Mouse (Mus musculus) neural tube, embryonic 15.5 days (tissue): ENCODE measurements around the gene Treml2. TPM values are rescaled to one million over a fixed set of nuclear protein-coding genes. Genes with fewer than 3 reads are reported as not detected.
"Not testable (repeated sequence)": the region's sequence is repeated elsewhere in the genome, so short reads cannot be mapped to it uniquely, and the experiment has no call there.

Experiments
- ATAC-seq: fragments of 200-750 bp; cut with Nextera tagmentation; 2 replicates; pipeline ENCODE4 v1.8.0; 2017; ENCODE audit warnings: mild to moderate bottlenecking, moderate TSS enrichment, moderate library complexity; ENCODE audit not compliant: low FRiP score
- H3K27ac ChIP-seq: fragments of 300-500 bp; sonication (generic); replicated peaks from 2 replicates; pipeline ENCODE4 v1.5.1; 2015; ENCODE audit warnings: mild to moderate bottlenecking, inconsistent platforms
- H3K27me3 ChIP-seq: fragments of 300-500 bp; sonication (generic); replicated peaks from 2 replicates; pipeline ENCODE4 v1.6.1; 2015; ENCODE audit warnings: inconsistent platforms
- H3K36me3 ChIP-seq: fragments of 300-500 bp; sonication (generic); 2 replicates; pipeline ENCODE4 v1.6.1; 2015; ENCODE audit warnings: inconsistent platforms
- H3K4me1 ChIP-seq: fragments of 300-500 bp; sonication (generic); 2 replicates; pipeline ENCODE4 v1.6.1; 2015; ENCODE audit warnings: inconsistent platforms
- H3K4me2 ChIP-seq: fragments of 300-500 bp; sonication (generic); 2 replicates; pipeline ENCODE4 v1.6.1; 2015; ENCODE audit warnings: inconsistent platforms, mild to moderate bottlenecking, moderate library complexity
- H3K4me3 ChIP-seq: fragments of 300-500 bp; sonication (generic); replicated peaks from 2 replicates; pipeline ENCODE4 v1.5.1; 2015; ENCODE audit warnings: mild to moderate bottlenecking, inconsistent platforms
- H3K9ac ChIP-seq: fragments of 300-500 bp; sonication (generic); replicated peaks from 2 replicates; pipeline ENCODE4 v1.6.1; 2015; ENCODE audit warnings: mild to moderate bottlenecking, inconsistent platforms
- H3K9me3 ChIP-seq: fragments of 300-500 bp; sonication (generic); replicated peaks from 2 replicates; pipeline ENCODE4 v1.6.1; 2016; ENCODE audit warnings: inconsistent platforms
- WGBS: fragments of 180-500 bp; shearing (Covaris S2); methylation state at CpG from one replicate; pipeline ENCODE4 v1.1.7; 2015; ENCODE audit warnings: mixed read lengths; 5-methylcytosine and 5-hydroxymethylcytosine counted together
- polyA plus RNA-seq: library from polyadenylated mRNA; unstranded; fragments of >200 nt; fragmentation: Nextera tagmentation; extraction: Ambion mirVana; gene quantifications from 2 replicates; pipeline ENCODE4 v1.2.1, GENCODE M21; 2015

Treml2 gene
- polyA plus RNA-seq, 1 experiment from 2014 or later, result 0.14 TPM

DNA sequence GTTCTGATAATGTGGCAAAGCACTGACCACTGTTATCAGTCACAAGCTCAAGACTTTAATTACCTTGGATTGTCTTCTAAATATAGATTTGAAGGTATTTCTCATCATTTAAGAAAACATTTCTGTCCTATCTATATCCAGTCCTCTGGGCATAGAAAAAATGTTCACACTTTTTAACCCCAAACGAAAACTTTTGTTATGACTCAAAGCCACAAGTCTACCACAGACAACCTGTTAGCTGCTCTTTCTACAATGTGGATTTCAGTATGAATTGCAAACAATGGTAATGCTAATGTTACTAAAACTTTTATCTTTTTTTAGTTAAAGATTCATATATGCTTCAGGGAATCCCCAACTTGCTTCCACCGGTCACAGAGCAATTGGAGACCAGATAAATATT lies 33.2 kb downstream of the Treml2 start:
- 94% methylated on average over 2 of the region's 2 CpGs for WGBS
- Histone ChIP-seq H3K4me3 (no peak overlapping the region), H3K4me2 (no peak overlapping the region), H3K9me3 (no peaks in the 10 kb centered on the region), H3K4me1 (no peaks in the 10 kb centered on the region), H3K9ac (no peak overlapping the region), H3K27me3 (no peaks in the 10 kb centered on the region), H3K36me3 (no peaks in the 10 kb centered on the region), H3K27ac (no peak overlapping the region)
- ATAC-seq, result no peak

DNA sequence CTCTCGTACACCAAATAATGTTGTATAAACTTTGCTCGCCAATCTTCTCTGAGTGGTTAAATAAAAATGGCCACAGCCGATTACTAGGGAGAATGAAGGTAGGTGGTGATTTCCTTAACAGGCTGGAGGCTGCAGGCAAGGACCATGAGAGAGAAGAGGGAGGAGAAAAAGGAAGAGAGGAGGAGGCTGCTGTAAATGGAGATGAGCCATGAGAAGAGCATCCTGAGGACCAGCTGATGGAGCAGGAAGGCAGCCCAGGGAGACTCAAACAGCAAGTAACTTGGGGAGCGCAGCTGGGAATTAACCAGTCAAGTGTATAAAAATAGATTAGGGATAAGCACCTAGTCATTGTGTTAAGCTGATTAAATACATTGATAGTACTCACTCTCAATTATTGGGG lies 34.9 kb downstream of the Treml2 start:
- H3K9ac ChIP-seq, result no peak overlapping the region
- no peaks in the 10 kb centered on the region for H3K27me3 ChIP-seq
- no peak overlapping the region for H3K27ac ChIP-seq
- ATAC-seq, result no peak
- no peaks in the 10 kb centered on the region for H3K9me3 ChIP-seq
- no peaks in the 10 kb centered on the region for H3K4me1 ChIP-seq
- H3K4me2 ChIP-seq, result no peak overlapping the region
- WGBS, result 91% methylated on average over 4 of the region's 4 CpGs
- no peak overlapping the region for H3K4me3 ChIP-seq
- no peaks in the 10 kb centered on the region for H3K36me3 ChIP-seq

DNA sequence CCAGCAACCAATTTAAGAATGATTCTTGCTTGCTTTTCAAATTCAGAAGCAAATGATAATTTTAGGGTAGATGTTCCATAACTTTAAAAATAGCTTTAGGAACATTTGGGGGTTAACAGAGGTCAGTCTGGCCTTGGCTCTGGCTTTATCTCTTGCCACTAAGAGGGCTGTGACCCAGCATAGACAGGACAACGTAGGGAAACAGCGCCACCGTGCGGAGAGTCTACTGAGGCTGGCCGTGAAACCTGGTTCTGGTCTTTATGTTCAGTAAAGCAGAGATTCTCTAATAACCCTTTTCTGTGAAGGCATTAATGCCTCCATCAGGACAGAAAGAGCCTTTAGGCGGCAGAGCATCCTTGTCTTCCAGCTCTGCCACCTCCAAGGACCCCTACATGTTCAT lies 37.6 kb downstream of the Treml2 start:
- 2% methylated on average over 6 of the region's 6 CpGs for WGBS

DNA sequence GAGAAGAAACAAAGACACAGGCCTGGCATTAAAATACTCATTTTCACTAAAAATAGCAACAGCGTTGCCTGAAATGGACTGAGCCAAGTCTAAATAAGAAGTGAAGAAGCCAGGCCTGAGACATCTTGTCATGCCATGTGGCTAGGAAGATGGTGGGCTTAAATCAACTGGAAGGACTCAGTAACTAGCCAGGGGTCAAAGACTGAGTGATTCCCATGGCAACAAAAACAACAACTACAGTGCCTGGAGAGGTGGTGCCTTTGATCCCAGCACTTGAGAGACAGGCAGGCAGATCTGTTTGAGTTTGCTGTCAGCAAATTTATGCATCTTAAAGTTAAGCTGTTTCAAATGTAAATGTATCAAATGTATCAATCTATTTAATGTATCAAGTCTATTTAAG lies 41.0 kb downstream of the Treml2 start:
- no peak overlapping the region for H3K27ac ChIP-seq
- H3K36me3 ChIP-seq, result no peaks in the 10 kb centered on the region
- WGBS, result 66% methylated on average over 1 of the region's 1 CpGs
- no peaks in the 10 kb centered on the region for H3K27me3 ChIP-seq
- no peak for ATAC-seq
- H3K4me2 ChIP-seq, result no peak overlapping the region
- H3K9me3 ChIP-seq, result no peaks in the 10 kb centered on the region
- H3K4me1 ChIP-seq, result no peaks in the 10 kb centered on the region
- no peak overlapping the region for H3K9ac ChIP-seq
- no peak overlapping the region for H3K4me3 ChIP-seq

More for the DNA sequence above, 37.6 kb downstream of the Treml2 start:
- no peaks in the 10 kb centered on the region for H3K36me3 ChIP-seq
- no peaks in the 10 kb centered on the region for H3K9me3 ChIP-seq
- no peak overlapping the region for H3K27ac ChIP-seq
- H3K9ac ChIP-seq, result no peak overlapping the region
- no peak overlapping the region for H3K4me2 ChIP-seq
- H3K27me3 ChIP-seq, result no peaks in the 10 kb centered on the region
- no peak for ATAC-seq
- no peak overlapping the region for H3K4me3 ChIP-seq
- no peaks in the 10 kb centered on the region for H3K4me1 ChIP-seq

DNA sequence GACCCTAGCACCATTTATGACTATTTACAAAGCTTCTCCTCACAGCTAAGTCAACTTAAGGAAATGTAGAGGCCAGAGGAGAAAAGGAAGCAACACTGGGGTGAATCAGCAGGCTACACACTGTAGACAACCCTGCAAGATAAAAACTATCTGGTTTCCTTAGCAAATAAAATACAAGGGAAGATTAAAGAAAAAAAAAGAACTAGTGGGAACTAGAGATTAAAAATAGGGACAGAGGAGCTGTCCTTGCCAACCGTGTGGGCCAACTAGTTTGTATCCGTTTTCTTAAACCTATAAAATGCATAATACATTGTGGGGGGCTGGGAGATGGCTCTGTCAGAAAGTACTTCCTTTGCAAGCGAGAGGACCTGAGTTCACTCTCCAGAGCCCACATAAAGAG lies 42.6 kb downstream of the Treml2 start:
- no peak overlapping the region for H3K4me3 ChIP-seq
- H3K9ac ChIP-seq, result no peak overlapping the region
- no peaks in the 10 kb centered on the region for H3K9me3 ChIP-seq
- H3K27ac ChIP-seq, result no peak overlapping the region
- no peak overlapping the region for H3K4me2 ChIP-seq
- no peaks in the 10 kb centered on the region for H3K36me3 ChIP-seq
- no peak for ATAC-seq
- no peaks in the 10 kb centered on the region for H3K4me1 ChIP-seq
- no peaks in the 10 kb centered on the region for H3K27me3 ChIP-seq
- 76% methylated on average over 3 of the region's 3 CpGs for WGBS

DNA sequence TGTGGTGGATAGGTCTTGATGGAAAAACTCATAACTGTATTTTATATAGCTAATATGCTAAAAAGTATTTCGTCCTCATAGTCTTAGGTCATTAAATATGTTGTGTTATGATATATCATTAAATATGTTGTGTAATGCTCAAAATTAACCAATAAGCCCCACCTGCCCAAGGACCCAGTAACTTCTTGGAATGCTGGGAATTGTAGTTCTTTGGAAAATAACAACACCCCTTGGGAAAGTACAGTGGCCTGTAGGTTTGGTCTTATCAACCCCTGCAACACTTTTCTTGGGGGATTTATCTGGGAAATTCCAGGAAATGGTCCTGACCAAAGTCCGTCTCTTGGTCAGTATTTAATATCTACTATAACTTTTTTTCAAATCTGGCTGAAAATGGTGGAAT lies 43.8 kb downstream of the Treml2 start:
- Histone ChIP-seq H3K4me1 (no peaks in the 10 kb centered on the region), H3K27ac (no peak overlapping the region), H3K27me3 (no peaks in the 10 kb centered on the region), H3K36me3 (no peaks in the 10 kb centered on the region), H3K9ac (no peak overlapping the region), H3K9me3 (no peaks in the 10 kb centered on the region), H3K4me3 (no peak overlapping the region), H3K4me2 (no peak overlapping the region)
- ATAC-seq, result no peak
- WGBS, result 92% methylated on average over 2 of the region's 2 CpGs

DNA sequence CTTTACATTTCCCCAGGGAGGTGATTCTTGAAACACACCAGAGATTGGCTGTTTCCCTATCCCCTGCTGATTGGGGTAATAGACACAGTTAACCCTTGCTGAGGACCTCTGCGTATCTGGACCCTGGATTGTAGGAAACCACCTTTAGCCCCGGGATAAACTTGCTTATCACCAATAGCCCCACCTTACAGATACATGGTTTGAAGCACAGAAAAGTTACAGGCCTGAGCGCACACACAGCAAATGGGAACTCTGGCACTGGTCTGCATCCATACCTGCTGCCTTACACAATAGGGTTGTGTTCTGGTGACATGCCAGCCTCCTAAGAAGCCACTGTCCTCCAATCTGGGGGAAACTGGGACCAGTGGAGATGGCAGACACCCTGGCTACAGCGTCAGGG lies 46.5 kb downstream of the Treml2 start:
- no peak overlapping the region for H3K4me3 ChIP-seq
- WGBS, result 76% methylated on average over 4 of the region's 4 CpGs
- H3K27ac ChIP-seq, result no peak overlapping the region
- no peaks in the 10 kb centered on the region for H3K4me1 ChIP-seq
- no peak overlapping the region for H3K4me2 ChIP-seq
- no peak for ATAC-seq
- no peak overlapping the region for H3K9ac ChIP-seq
- no peaks in the 10 kb centered on the region for H3K36me3 ChIP-seq
- H3K27me3 ChIP-seq, result no peaks in the 10 kb centered on the region
- no peaks in the 10 kb centered on the region for H3K9me3 ChIP-seq

DNA sequence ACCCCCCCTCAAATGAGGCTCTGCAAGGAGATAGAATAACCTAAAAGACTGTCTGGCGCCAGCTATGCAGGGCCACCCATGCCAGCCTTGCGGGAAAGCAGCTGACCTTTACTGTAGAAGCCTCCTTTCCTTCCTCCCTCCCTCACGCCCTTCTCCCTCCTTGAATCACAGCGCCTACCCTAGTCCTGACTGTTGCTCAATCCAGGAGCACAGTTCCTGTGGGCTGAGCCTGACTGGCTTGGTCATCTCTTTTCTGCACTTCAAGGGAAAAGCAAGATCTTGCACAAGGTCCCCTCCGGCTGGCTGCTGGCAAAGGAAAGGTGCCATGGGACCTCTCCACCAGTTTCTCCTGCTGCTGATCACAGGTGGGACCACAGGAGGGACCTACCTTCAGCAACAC lies 46.9 kb downstream of the Treml2 start, which contains the start of gene Trem2:
Gene Trem2 (plus strand): TSS at position 171 of the 400 bp plus-strand sequence.
- no peaks in the 10 kb centered on the region for H3K9me3 ChIP-seq
- H3K4me2 ChIP-seq, result no peak within 1 kb of the TSS
- no peaks in the 10 kb centered on the region for H3K4me1 ChIP-seq
- no peak within 1 kb of the TSS for H3K27ac ChIP-seq
- ATAC-seq, result no peak
- H3K4me3 ChIP-seq, result no peak within 1 kb of the TSS
- no peaks in the 10 kb centered on the region for H3K36me3 ChIP-seq
- no peak within 1 kb of the TSS for H3K9ac ChIP-seq
- no peaks in the 10 kb centered on the region for H3K27me3 ChIP-seq
- WGBS, result 81% methylated on average over 5 of the region's 5 CpGs

DNA sequence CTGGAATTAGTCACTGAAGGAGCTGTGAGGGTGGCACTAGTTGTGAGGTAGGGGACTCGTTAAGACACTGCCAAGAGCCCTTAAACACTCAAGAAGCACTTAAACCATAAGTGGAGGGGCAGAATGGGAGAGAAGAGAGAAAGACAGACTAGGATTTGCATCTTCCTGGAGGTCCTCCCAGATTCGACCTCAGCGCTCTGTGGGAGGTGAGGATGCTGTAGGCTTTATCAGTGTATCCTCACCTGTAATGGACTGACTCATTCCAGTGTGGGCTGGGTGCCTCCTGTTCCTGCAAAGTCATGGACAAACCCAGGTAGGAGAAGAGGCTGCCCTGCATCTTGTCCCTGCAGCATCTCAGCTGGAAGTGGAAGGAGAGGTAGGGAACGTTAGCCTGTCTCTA lies 47.5 kb downstream of the Treml2 start:
- H3K4me3 ChIP-seq, result no peak overlapping the region
- WGBS, result 70% methylated on average over 4 of the region's 4 CpGs
- no peak overlapping the region for H3K9ac ChIP-seq
- no peak overlapping the region for H3K4me2 ChIP-seq
- no peaks in the 10 kb centered on the region for H3K4me1 ChIP-seq
- H3K27me3 ChIP-seq, result no peaks in the 10 kb centered on the region
- no peaks in the 10 kb centered on the region for H3K9me3 ChIP-seq
- no peaks in the 10 kb centered on the region for H3K36me3 ChIP-seq
- no peak for ATAC-seq
- H3K27ac ChIP-seq, result no peak overlapping the region

DNA sequence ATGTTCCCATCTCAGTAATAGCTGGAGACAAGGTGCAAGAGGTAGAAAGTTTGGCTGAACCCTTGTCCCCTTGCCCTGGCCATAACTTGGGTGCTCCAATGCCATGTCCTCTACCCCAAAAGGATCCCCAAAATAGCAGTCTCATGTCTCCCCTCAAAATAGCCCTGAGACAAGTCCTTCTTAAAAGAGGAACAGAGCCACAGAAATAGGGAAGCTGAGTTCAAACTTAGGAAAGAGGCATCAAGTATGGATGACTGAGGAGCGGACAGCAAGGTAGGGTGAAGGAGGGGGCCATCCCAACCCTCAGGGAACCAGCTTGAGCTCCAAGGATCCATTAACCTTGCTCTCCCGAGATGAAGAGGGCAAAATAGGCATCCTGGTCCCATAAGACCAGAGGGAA lies 48.0 kb downstream of the Treml2 start:
- H3K27ac ChIP-seq, result no peak overlapping the region
- H3K9ac ChIP-seq, result no peak overlapping the region
- H3K4me2 ChIP-seq, result no peak overlapping the region
- H3K36me3 ChIP-seq, result no peaks in the 10 kb centered on the region
- ATAC-seq, result no peak
- H3K4me1 ChIP-seq, result no peaks in the 10 kb centered on the region
- H3K27me3 ChIP-seq, result no peaks in the 10 kb centered on the region
- H3K4me3 ChIP-seq, result no peak overlapping the region
- H3K9me3 ChIP-seq, result no peaks in the 10 kb centered on the region
- 85% methylated on average over 2 of the region's 2 CpGs for WGBS

DNA sequence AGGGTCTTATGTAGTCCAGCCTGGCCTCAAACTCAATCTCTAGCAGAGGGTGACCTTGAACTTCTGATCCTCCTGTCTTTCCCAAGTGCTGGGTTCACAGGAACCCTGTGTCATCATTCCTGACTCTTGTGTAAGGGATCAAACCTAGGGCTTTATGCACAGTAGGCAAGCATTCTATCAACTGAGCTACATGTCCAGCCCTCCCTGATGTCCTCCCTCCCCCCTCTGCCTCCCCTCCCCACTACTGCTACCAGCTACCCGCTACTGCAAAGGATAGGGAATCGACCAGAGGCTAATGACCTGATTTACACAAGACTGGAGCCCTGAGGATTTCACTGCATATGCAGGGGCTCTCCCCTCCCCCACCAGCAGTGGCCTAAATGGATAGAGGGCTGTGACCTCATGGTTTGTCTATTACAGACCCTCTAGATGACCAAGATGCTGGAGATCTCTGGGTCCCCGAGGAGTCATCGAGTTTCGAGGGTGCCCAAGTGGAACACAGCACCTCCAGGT lies 51.4 kb downstream of the Treml2 start:
- WGBS, result 70% methylated on average over 5 of the region's 5 CpGs
- H3K4me3 ChIP-seq, result no peak overlapping the region
- ATAC-seq, result no peak
- no peaks in the 10 kb centered on the region for H3K4me1 ChIP-seq
- H3K36me3 ChIP-seq, result no peaks in the 10 kb centered on the region
- no peaks in the 10 kb centered on the region for H3K9me3 ChIP-seq
- no peaks in the 10 kb centered on the region for H3K27me3 ChIP-seq
- H3K9ac ChIP-seq, result no peak overlapping the region
- no peak overlapping the region for H3K4me2 ChIP-seq
- no peak overlapping the region for H3K27ac ChIP-seq

DNA sequence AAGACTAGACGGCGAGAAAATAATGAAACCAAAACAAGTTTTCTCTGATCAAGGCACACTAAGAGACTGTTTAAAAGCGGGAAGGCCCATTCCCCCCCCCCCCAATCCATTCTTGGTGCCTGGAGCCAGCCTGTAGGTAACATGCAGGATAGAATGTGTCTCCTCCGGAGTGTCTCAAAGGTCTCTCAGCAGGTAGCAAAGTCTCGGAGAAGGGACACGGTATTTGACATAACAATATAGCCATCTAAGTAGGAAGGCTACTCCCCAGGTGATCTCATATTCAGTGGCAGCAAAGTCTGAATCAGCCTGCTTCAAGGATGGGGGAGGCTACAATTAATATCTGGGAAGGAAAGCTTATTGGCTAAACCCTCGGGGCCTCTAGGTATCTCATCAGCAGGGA lies 53.7 kb downstream of the Treml2 start:
- H3K4me3 ChIP-seq, H3K9ac ChIP-seq, ATAC-seq, H3K27ac ChIP-seq, H3K9me3 ChIP-seq, H3K36me3 ChIP-seq, H3K4me1 ChIP-seq, H3K4me2 ChIP-seq, H3K27me3 ChIP-seq: not testable (repeated sequence)
- 75% methylated on average over 7 of the region's 7 CpGs for WGBS

DNA sequence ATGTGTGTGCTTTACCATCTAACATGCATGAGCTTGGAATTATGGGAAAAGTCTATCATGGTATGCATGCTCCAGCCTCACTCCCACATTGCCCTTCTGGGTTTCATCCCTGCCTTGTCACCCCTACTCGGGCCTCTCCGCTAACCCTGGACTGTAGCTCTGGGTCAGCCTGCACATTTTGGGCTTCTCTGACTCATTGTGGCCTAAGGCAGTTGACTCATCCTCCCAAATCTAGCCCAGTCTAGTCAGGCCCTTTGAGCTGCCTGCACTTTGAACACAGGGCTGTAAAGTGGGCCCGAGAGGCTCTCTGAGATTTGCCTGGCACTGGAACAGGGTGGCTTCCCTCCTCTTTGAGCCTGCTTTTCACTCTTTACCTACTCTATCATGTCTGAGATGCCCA lies 56.5 kb downstream of the Treml2 start:
- no peak overlapping the region for H3K4me2 ChIP-seq
- no peak overlapping the region for H3K4me3 ChIP-seq
- 88% methylated on average over 3 of the region's 3 CpGs for WGBS
- no peak for ATAC-seq
- no peak overlapping the region for H3K9ac ChIP-seq
- H3K27ac ChIP-seq, result no peak overlapping the region
- no peaks in the 10 kb centered on the region for H3K27me3 ChIP-seq
- H3K9me3 ChIP-seq, result no peaks in the 10 kb centered on the region
- no peaks in the 10 kb centered on the region for H3K4me1 ChIP-seq
- no peaks in the 10 kb centered on the region for H3K36me3 ChIP-seq
